Mouse (Mus musculus) adrenal gland, adult 2 months (tissue): Measurements from ENCODE around the gene Flnb. TPM values are rescaled to one million over a fixed set of nuclear protein-coding genes. Genes with fewer than 3 reads are reported as not detected.

Experiments used
- DNase-seq: peaks from one replicate; pipeline ENCODE4 v3.0.0; 2021
- long read RNA-seq: library from polyadenylated mRNA; stranded (forward); transcript quantifications from one replicate; pipeline ENCODE4 v2.0.0, GENCODE M21; 2021
- polyA plus RNA-seq: library from polyadenylated mRNA; depleted of rRNA; stranded (reverse); fragments of >200 nt; gene quantifications from 2 replicates; pipeline ENCODE4 v1.2.3, GENCODE M21; 2012; rRNA removed
- total RNA-seq, 2 experiments: library from RNA; stranded (reverse); gene quantifications; 2 replicates each; pipeline ENCODE4 v1.2.3; 2021

Flnb gene
- 10 to 100 TPM; 40.8 to 44.9 TPM for total RNA-seq
- polyA plus RNA-seq, result 8.8 and 8.9 TPM in 2 replicates
- long read RNA-seq, partial matches to known transcripts, result 4 of 5 reads
- long read RNA-seq, other reads (novel, unspliced or antisense), result 1 of 5 reads

- DNase-seq, result peak; percentile 97
These were observed at the start of gene Flnb for GRCm38 (mm10) chr14:7817770-7818462. Flnb (plus strand) TSS chr14:7817957.

- DNase-seq, result peak; percentile 52
These were observed 43.9 kb upstream of the Flnb start for GRCm38 (mm10) chr14:7773714-7774389.

GRCm38 (mm10) chr14:7786073-7786472 lies 31.7 kb upstream of the Flnb start:
- no peak for DNase-seq

- no peak for DNase-seq
These were observed 28.3 kb upstream of the Flnb start for GRCm38 (mm10) chr14:7789266-7790030.

GRCm38 (mm10) chr14:7791061-7791531 lies 26.7 kb upstream of the Flnb start:
- DNase-seq, result no peak

- peak; percentile 82 for DNase-seq
These were observed 26.1 kb upstream of the Flnb start, which contains the start of gene Gm26661 for GRCm38 (mm10) chr14:7791532-7792159. Gm26661 (plus strand) TSS chr14:7791587.

- no peak for DNase-seq
These were observed 21.8 kb upstream of the Flnb start for GRCm38 (mm10) chr14:7795961-7796360.

GRCm38 (mm10) chr14:7800611-7801010 lies 17.1 kb upstream of the Flnb start:
- DNase-seq, result no peak

GRCm38 (mm10) chr14:7801831-7802230 lies 15.9 kb upstream of the Flnb start:
- DNase-seq, result peak; percentile 33

GRCm38 (mm10) chr14:7803874-7804557 lies 13.7 kb upstream of the Flnb start:
- no peak for DNase-seq

GRCm38 (mm10) chr14:7804558-7804905 lies 13.2 kb upstream of the Flnb start:
- DNase-seq, result no peak

- no peak for DNase-seq
These were observed 10.0 kb upstream of the Flnb start for GRCm38 (mm10) chr14:7807711-7808110.

- DNase-seq, result no peak
These were observed 9.2 kb upstream of the Flnb start for GRCm38 (mm10) chr14:7808501-7808981.

GRCm38 (mm10) chr14:7809043-7809955 lies 8.5 kb upstream of the Flnb start:
- DNase-seq, result no peak

- DNase-seq, result peak; percentile 52
These were observed 835 bp downstream of the Flnb start for GRCm38 (mm10) chr14:7818463-7819121.

GRCm38 (mm10) chr14:7819446-7819845 lies 1.7 kb downstream of the Flnb start:
- peak; percentile 32 for DNase-seq

GRCm38 (mm10) chr14:7821341-7821740 lies 3.6 kb downstream of the Flnb start:
- no peak for DNase-seq

GRCm38 (mm10) chr14:7822693-7823092 lies 4.9 kb downstream of the Flnb start:
- DNase-seq, result peak; percentile 9

GRCm38 (mm10) chr14:7824651-7825268 lies 7.0 kb downstream of the Flnb start:
- peak; percentile 73 for DNase-seq
